Comparison of ENCODE assay signal across 8 mouse cellular contexts in the genomic region with DNA sequence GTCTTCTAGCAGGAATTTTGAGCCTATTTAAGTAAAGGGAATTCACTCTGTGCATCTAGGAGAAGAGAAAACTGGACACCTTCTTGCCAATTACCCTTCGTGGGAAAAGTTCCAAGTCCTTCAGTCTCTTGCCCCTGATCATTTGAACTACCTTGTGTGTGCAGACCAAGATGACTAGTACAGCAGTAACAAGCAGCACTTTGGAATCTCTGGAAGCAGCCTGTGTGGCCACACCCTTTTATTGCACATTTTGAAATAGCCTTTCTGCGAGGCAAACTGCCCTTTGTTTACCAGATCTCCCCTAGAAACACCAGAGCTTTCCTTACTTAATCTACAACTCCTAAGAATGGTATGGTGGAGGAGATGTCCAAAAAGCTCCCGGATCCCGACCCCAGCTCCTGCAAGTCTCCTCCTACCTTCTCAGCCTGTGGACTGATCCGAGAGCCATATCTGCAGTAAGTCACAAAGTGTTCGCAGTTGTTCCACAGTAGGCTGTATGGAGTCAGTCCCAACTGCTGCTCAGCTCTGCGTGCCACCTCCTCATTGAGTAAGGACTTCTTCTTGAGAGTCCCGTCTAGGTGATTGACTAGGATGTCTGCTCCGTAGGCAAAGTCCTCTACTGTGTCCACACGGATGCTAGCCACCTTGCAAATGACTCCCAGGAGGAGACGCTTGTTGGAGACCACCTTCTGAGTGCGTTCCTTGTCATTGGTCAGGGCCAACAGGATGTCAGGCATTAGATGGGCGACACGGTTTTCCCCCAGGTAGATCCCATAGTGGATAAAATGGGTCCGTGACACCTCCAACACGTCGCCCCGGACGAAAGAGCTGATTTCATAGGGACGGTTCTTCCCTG. TPM values are rescaled to one million over a fixed set of nuclear protein-coding genes. Genes with fewer than 3 reads are reported as not detected.
DNase-seq lines count a peak whose midpoint lies in the region; ATAC-seq and TF ChIP-seq lines count a peak whose summit lies in the region.

No protein-coding gene starts in this region.

- TF ChIP-seq EP300 in stomach, postnatal 0 days (optimal IDR thresholded peaks at IDR 0.05), result no peak

- H3K4me3 ChIP-seq in lung, embryonic 16.5 days (ENCODE audit: low read length), result peak overlapping the region; percentile 38
- peak overlapping the region; percentile 59 for H3K4me3 ChIP-seq in heart, embryonic 16.5 days (ENCODE audit: low read length)
- peak overlapping the region; percentile 35 for H3K4me3 ChIP-seq in liver, embryonic 15.5 days (replicated peaks)
- peak overlapping the region; percentile 41 for H3K4me3 ChIP-seq in stomach, postnatal 0 days (ENCODE audit: low read depth, low read length)

- H3K27ac ChIP-seq in lung, embryonic 16.5 days (ENCODE audit: low read length), result no peak overlapping the region
- H3K27ac ChIP-seq in heart, embryonic 16.5 days (ENCODE audit: low read length), result no peak overlapping the region
- no peak overlapping the region for H3K27ac ChIP-seq in liver, embryonic 15.5 days (replicated peaks)
- no peak overlapping the region for H3K27ac ChIP-seq in stomach, postnatal 0 days (replicated peaks)

- DNase-seq in lung, postnatal 4 days, result no peak
- no peak for DNase-seq in stomach, postnatal 0 days (ENCODE audit: low spot score)
- DNase-seq in adipocyte (ENCODE audit: low spot score), result no peak
- no peak for DNase-seq in cerebellum, adult 9-10 months

- no peak overlapping the region for H3K9ac ChIP-seq in lung, embryonic 16.5 days (ENCODE audit: low read length)
- no peak overlapping the region for H3K9ac ChIP-seq in heart, embryonic 16.5 days (ENCODE audit: low read length)
- H3K9ac ChIP-seq in liver, embryonic 15.5 days, result no peak overlapping the region
- H3K9ac ChIP-seq in stomach, postnatal 0 days (ENCODE audit: low read length), result no peak overlapping the region

- H3K9me3 ChIP-seq in lung, embryonic 16.5 days (ENCODE audit: control insufficient read depth, low read length), result no peaks in the 10 kb centered on the region
- peaks cover 2% of the 10 kb centered on the region; the same call in 1 of the 2 replicates for H3K9me3 ChIP-seq in heart, embryonic 16.5 days (replicated peaks; ENCODE audit: control insufficient read depth, low read length)
- no peaks in the 10 kb centered on the region for H3K9me3 ChIP-seq in liver, embryonic 15.5 days (replicated peaks)
- no peaks in the 10 kb centered on the region for H3K9me3 ChIP-seq in stomach, postnatal 0 days (ENCODE audit: control insufficient read depth, low read length)

- peak; percentile 31; the same call in 1 of the 2 replicates for ATAC-seq in lung, embryonic 16.5 days (ENCODE audit: low read depth)
- ATAC-seq in heart, embryonic 16.5 days (replicated peaks; ENCODE audit: extremely low read depth, insufficient read depth, low FRiP score), result no peak
- no peak for ATAC-seq in liver, embryonic 15.5 days (ENCODE audit: insufficient read depth)
- no peak for ATAC-seq in stomach, postnatal 0 days (ENCODE audit: low FRiP score, low TSS enrichment)
- ATAC-seq in inflammation-experienced regulatory T-cells, adult 6 months, result no peak

- no peak for TF ChIP-seq CTCF in stomach, postnatal 0 days (IDR thresholded peaks at IDR 0.05; ENCODE audit: low read depth)

- H3K4me1 ChIP-seq in lung, embryonic 16.5 days (replicated peaks; ENCODE audit: control insufficient read depth, insufficient read depth, low read length), result 0 out of 2 replicates have a peak, but pooled peaks cover 7% of the 10 kb centered on the region
- peaks cover 7% of the 10 kb centered on the region; the same call in 1 of the 2 replicates for H3K4me1 ChIP-seq in heart, embryonic 16.5 days (ENCODE audit: control insufficient read depth, insufficient read depth, low read length)
- no peaks in the 10 kb centered on the region for H3K4me1 ChIP-seq in liver, embryonic 15.5 days (replicated peaks)
- no peaks in the 10 kb centered on the region for H3K4me1 ChIP-seq in stomach, postnatal 0 days (replicated peaks; ENCODE audit: control insufficient read depth, insufficient read depth)

- H3K4me2 ChIP-seq in lung, embryonic 16.5 days (ENCODE audit: low read depth, low read length), result peak overlapping the region; percentile 89
- peak overlapping the region; percentile 82 for H3K4me2 ChIP-seq in heart, embryonic 16.5 days (ENCODE audit: low read depth, low read length)
- H3K4me2 ChIP-seq in liver, embryonic 15.5 days, result peak overlapping the region; percentile 57
- peak overlapping the region; percentile 68 for H3K4me2 ChIP-seq in stomach, postnatal 0 days (replicated peaks; ENCODE audit: low read depth)

- H3K36me3 ChIP-seq in lung, embryonic 16.5 days (ENCODE audit: control insufficient read depth, insufficient read depth, low read length), result no peaks in the 10 kb centered on the region
- no peaks in the 10 kb centered on the region for H3K36me3 ChIP-seq in heart, embryonic 16.5 days (ENCODE audit: control insufficient read depth, insufficient read depth)
- no peaks in the 10 kb centered on the region for H3K36me3 ChIP-seq in liver, embryonic 15.5 days (replicated peaks)
- H3K36me3 ChIP-seq in stomach, postnatal 0 days (ENCODE audit: control insufficient read depth, insufficient read depth, low read length), result no peaks in the 10 kb centered on the region

- WGBS in lung, embryonic 16.5 days, result 18% methylated on average over 20 of the region's 20 CpGs
- 21% methylated on average over 20 of the region's 20 CpGs for WGBS in heart, embryonic 16.5 days
- 19% methylated on average over 20 of the region's 20 CpGs for WGBS in liver, embryonic 15.5 days (ENCODE audit: insufficient replicate concordance)
- WGBS in stomach, postnatal 0 days, result 21% methylated on average over 20 of the region's 20 CpGs

- H3K27me3 ChIP-seq in lung, embryonic 16.5 days (ENCODE audit: control insufficient read depth, insufficient read depth, low read depth, low read length), result peaks cover 22% of the 10 kb centered on the region
- H3K27me3 ChIP-seq in heart, embryonic 16.5 days (ENCODE audit: control insufficient read depth, insufficient read depth, low read length), result peaks cover 28% of the 10 kb centered on the region
- H3K27me3 ChIP-seq in liver, embryonic 15.5 days, result peaks cover 28% of the 10 kb centered on the region
- no peaks in the 10 kb centered on the region for H3K27me3 ChIP-seq in stomach, postnatal 0 days (ENCODE audit: control insufficient read depth, insufficient read depth, low read length)

RNA-seq across cellular contexts. Expression of a gene that starts 0.8 kb away (rescaled TPM):
- polyA plus RNA-seq in lung, embryonic 16.5 days (2015; fragmentation: Nextera tagmentation; extraction: Ambion mirVana), result 0.44 and 0.64 TPM in 2 replicates
- 0.14 and 0.20 TPM in 2 replicates for polyA plus RNA-seq in heart, embryonic 16.5 days (2015; fragmentation: Nextera tagmentation; extraction: Ambion mirVana)
- polyA plus RNA-seq in liver, embryonic 15.5 days (2015; fragmentation: Nextera tagmentation; extraction: Ambion mirVana), result 1.7 and 2.2 TPM in 2 replicates
- 0.02 and 0.05 TPM in 2 replicates for polyA plus RNA-seq in stomach, postnatal 0 days (2015; fragmentation: Nextera tagmentation; extraction: Ambion mirVana)
- polyA plus RNA-seq in inflammation-experienced regulatory T-cells, adult 6 months (2017; shearing (Covaris generic)), result not detected

RNA-seq across cellular contexts. Expression of a gene that starts 26.7 kb away (rescaled TPM):
- 10.1 and 11.1 TPM in 2 replicates for polyA plus RNA-seq in lung, embryonic 16.5 days (2015; fragmentation: Nextera tagmentation; extraction: Ambion mirVana)
- 1.4 and 1.6 TPM in 2 replicates for polyA plus RNA-seq in heart, embryonic 16.5 days (2015; fragmentation: Nextera tagmentation; extraction: Ambion mirVana)
- 0.88 and 0.91 TPM in 2 replicates for polyA plus RNA-seq in liver, embryonic 15.5 days (2015; fragmentation: Nextera tagmentation; extraction: Ambion mirVana)
- polyA plus RNA-seq in stomach, postnatal 0 days (2015; fragmentation: Nextera tagmentation; extraction: Ambion mirVana), result 1.2 and 1.5 TPM in 2 replicates
- under 1 TPM in 1 of 3 experiments, not detected in 2; 0.28 TPM for polyA plus RNA-seq in inflammation-experienced regulatory T-cells, adult 6 months (2017; shearing (Covaris generic))
